Mouse (Mus musculus) MEL (cell line): ENCODE data around the gene Nprl3. TPM values are rescaled to one million over a fixed set of nuclear protein-coding genes. Genes with fewer than 3 reads are reported as not detected.

ENCODE experiments used
- DNase-seq: peaks from one replicate; pipeline ENCODE4 v3.0.0; 2011; ENCODE audit warnings: low read depth, low spot score
- H3K27ac ChIP-seq: 2 replicates; pipeline ENCODE4 v1.5.1; 2012; ENCODE audit warnings: low read depth, mild to moderate bottlenecking, control low read depth, low read length, moderate library complexity; ENCODE audit not compliant: control insufficient read depth
- H3K27me3 ChIP-seq, 2 experiments: fragments of 150-350 bp in 1 of 2; sonication (generic) in 1 of 2; 2 replicates each; pipeline ENCODE4 v1.6.1; 2012; ENCODE audit warnings: low read length in 2 of 2, mild to moderate bottlenecking in 2 of 2, improper control_type of control experiment in 1 of 2, moderate library complexity in 1 of 2; ENCODE audit not compliant: insufficient read depth in 2 of 2, control insufficient read depth in 1 of 2
- H3K36me3 ChIP-seq, 2 experiments: 2 replicates each; pipeline ENCODE4 v1.6.1; 2012 to 2014; ENCODE audit warnings: low read length in 2 of 2, improper control_type of control experiment in 1 of 2, inconsistent platforms in 1 of 2, mild to moderate bottlenecking in 1 of 2; ENCODE audit not compliant: insufficient read depth in 2 of 2, control insufficient read depth in 1 of 2
- H3K4me1 ChIP-seq, 2 experiments: fragments of 150-350 bp in 1 of 2; sonication (generic) in 1 of 2; 2 replicates each; pipeline ENCODE4 v1.6.1; 2012; ENCODE audit warnings: low read length in 2 of 2, improper control_type of control experiment in 1 of 2, mild to moderate bottlenecking in 1 of 2; ENCODE audit not compliant: insufficient read depth in 2 of 2, control insufficient read depth in 1 of 2
- H3K4me3 ChIP-seq, 2 experiments: fragments of 150-350 bp in 1 of 2; sonication (generic) in 1 of 2; 2 replicates each; pipeline ENCODE4 v1.5.1; 2012; ENCODE audit warnings: low read depth in 2 of 2, low read length in 2 of 2, mild to moderate bottlenecking in 2 of 2, moderate library complexity in 2 of 2, control low read depth in 1 of 2, improper control_type of control experiment in 1 of 2; ENCODE audit not compliant: control insufficient read depth in 1 of 2, insufficient read depth in 1 of 2
- H3K79me2 ChIP-seq: 2 replicates; pipeline ENCODE4 v1.6.1; 2012; ENCODE audit warnings: mild to moderate bottlenecking, low read length, moderate library complexity; ENCODE audit not compliant: control insufficient read depth, poor library complexity, insufficient read depth
- H3K9ac ChIP-seq: 2 replicates; pipeline ENCODE4 v1.6.1; 2012; ENCODE audit warnings: low read depth, mild to moderate bottlenecking, control low read depth, low read length, moderate library complexity; ENCODE audit not compliant: control insufficient read depth, poor library complexity, severe bottlenecking
- H3K9me3 ChIP-seq: fragments of 150-350 bp; sonication (generic); replicated peaks from 2 replicates; pipeline ENCODE4 v1.6.1; 2012; ENCODE audit warnings: mild to moderate bottlenecking, low read length, improper control_type of control experiment, moderate library complexity; ENCODE audit not compliant: insufficient read depth
- BHLHE40 ChIP-seq: IDR thresholded peaks from 2 replicates; pipeline ENCODE4 v1.6.1; 2012; ENCODE audit warnings: low read depth, mild to moderate bottlenecking, inconsistent platforms, low read length, improper control_type of control experiment, borderline replicate concordance
- CHD1 ChIP-seq: IDR thresholded peaks from 2 replicates; pipeline ENCODE4 v1.6.1; 2012; ENCODE audit warnings: low read depth, mild to moderate bottlenecking, inconsistent platforms, low read length, improper control_type of control experiment
- CHD2 ChIP-seq: IDR thresholded peaks from 2 replicates; pipeline ENCODE4 v1.6.1; 2011; ENCODE audit warnings: low read length, improper control_type of control experiment
- E2F4 ChIP-seq: IDR thresholded peaks from 2 replicates; pipeline ENCODE4 v1.6.1; 2011; ENCODE audit warnings: low read depth, low read length, improper control_type of control experiment, borderline replicate concordance
- ELF1 ChIP-seq: IDR thresholded peaks from 2 replicates; pipeline ENCODE4 v1.6.1; 2014; ENCODE audit warnings: low read depth, mild to moderate bottlenecking, inconsistent platforms, low read length, improper control_type of control experiment, moderate library complexity
- EP300 ChIP-seq, 2 experiments: IDR thresholded peaks; 2 replicates each; pipeline ENCODE4 v1.6.1; 2011; ENCODE audit warnings: improper control_type of control experiment in 2 of 2, low read length in 2 of 2, low read depth in 1 of 2, mild to moderate bottlenecking in 1 of 2
- ETS1 ChIP-seq: IDR thresholded peaks from 2 replicates; pipeline ENCODE4 v1.6.1; 2012; ENCODE audit warnings: low read depth, mild to moderate bottlenecking, inconsistent platforms, low read length, improper control_type of control experiment, moderate library complexity
- GABPA ChIP-seq: IDR thresholded peaks from 2 replicates; pipeline ENCODE4 v1.6.1; 2012; ENCODE audit warnings: low read depth, mild to moderate bottlenecking, inconsistent platforms, low read length, improper control_type of control experiment, moderate library complexity
- GATA1 ChIP-seq: IDR thresholded peaks from 2 replicates; pipeline ENCODE4 v1.6.1; 2011; ENCODE audit warnings: low read depth, low read length, improper control_type of control experiment
- HCFC1 ChIP-seq: IDR thresholded peaks from 2 replicates; pipeline ENCODE4 v1.6.1; 2012; ENCODE audit warnings: low read depth, mild to moderate bottlenecking, inconsistent platforms, low read length, improper control_type of control experiment, moderate library complexity
- KAT2A ChIP-seq: conservative IDR thresholded peaks from 2 replicates; pipeline ENCODE4 v1.6.1; 2012; ENCODE audit warnings: low read depth, low read length, improper control_type of control experiment, inconsistent platforms
- MAFK ChIP-seq: IDR thresholded peaks from 2 replicates; pipeline ENCODE4 v1.6.1; 2011; ENCODE audit warnings: low read depth, mild to moderate bottlenecking, low read length, improper control_type of control experiment, borderline replicate concordance
- MAX ChIP-seq: IDR thresholded peaks from 2 replicates; pipeline ENCODE4 v1.6.1; 2011; ENCODE audit warnings: low read length, improper control_type of control experiment
- MAZ ChIP-seq: IDR thresholded peaks from 2 replicates; pipeline ENCODE4 v1.6.1; 2012; ENCODE audit warnings: low read depth, mild to moderate bottlenecking, inconsistent platforms, low read length, improper control_type of control experiment
- MEF2A ChIP-seq: IDR thresholded peaks from 2 replicates; pipeline ENCODE4 v1.6.1; 2014; ENCODE audit warnings: low read depth, mild to moderate bottlenecking, inconsistent platforms, low read length, improper control_type of control experiment; ENCODE audit not compliant: poor library complexity, insufficient replicate concordance, severe bottlenecking; ENCODE audit errors: extremely low read depth
- MXI1 ChIP-seq: IDR thresholded peaks from 2 replicates; pipeline ENCODE4 v1.6.1; 2011; ENCODE audit warnings: mild to moderate bottlenecking, low read depth, low read length, improper control_type of control experiment
- MYB ChIP-seq: IDR thresholded peaks from 2 replicates; pipeline ENCODE4 v1.6.1; 2011; ENCODE audit warnings: mild to moderate bottlenecking, low read depth, low read length, improper control_type of control experiment
- MYC ChIP-seq: IDR thresholded peaks from 2 replicates; pipeline ENCODE4 v1.6.1; 2011; ENCODE audit warnings: low read depth, mild to moderate bottlenecking, low read length, improper control_type of control experiment, moderate library complexity
- NELFE ChIP-seq: IDR thresholded peaks from 2 replicates; pipeline ENCODE4 v1.6.1; 2011; ENCODE audit warnings: low read depth, low read length, improper control_type of control experiment
- NRF1 ChIP-seq: IDR thresholded peaks from 2 replicates; pipeline ENCODE4 v1.6.1; 2014; ENCODE audit warnings: low read depth, mild to moderate bottlenecking, inconsistent platforms, low read length, improper control_type of control experiment, moderate library complexity; ENCODE audit not compliant: poor library complexity, insufficient read depth, severe bottlenecking
- POLR2A ChIP-seq, 2 experiments: IDR thresholded peaks; 2 replicates each; pipeline ENCODE4 v1.6.1; 2011 to 2012; ENCODE audit warnings: low read length in 2 of 2, mild to moderate bottlenecking in 2 of 2, control low read depth in 1 of 2, improper control_type of control experiment in 1 of 2, low read depth in 1 of 2, moderate library complexity in 1 of 2; ENCODE audit not compliant: control insufficient read depth in 1 of 2, insufficient read depth in 1 of 2, poor library complexity in 1 of 2
- POLR2AphosphoS2 ChIP-seq: IDR thresholded peaks from 2 replicates; pipeline ENCODE4 v1.6.1; 2011; ENCODE audit warnings: low read length, improper control_type of control experiment
- POLR2AphosphoS5 ChIP-seq: IDR thresholded peaks from 2 replicates; pipeline ENCODE4 v1.6.1; 2012; ENCODE audit warnings: low read depth, borderline replicate concordance, mild to moderate bottlenecking, inconsistent platforms, low read length, moderate library complexity, mixed read lengths
- RAD21 ChIP-seq: IDR thresholded peaks from 2 replicates; pipeline ENCODE4 v1.6.1; 2011; ENCODE audit warnings: mild to moderate bottlenecking, low read depth, low read length, improper control_type of control experiment
- RCOR1 ChIP-seq: IDR thresholded peaks from 2 replicates; pipeline ENCODE4 v1.6.1; 2012; ENCODE audit warnings: low read depth, mild to moderate bottlenecking, inconsistent platforms, low read length, improper control_type of control experiment
- SIN3A ChIP-seq: IDR thresholded peaks from 2 replicates; pipeline ENCODE4 v1.6.1; 2012; ENCODE audit warnings: low read length, improper control_type of control experiment, inconsistent platforms
- SMC3 ChIP-seq: IDR thresholded peaks from 2 replicates; pipeline ENCODE4 v1.6.1; 2011; ENCODE audit warnings: low read depth, low read length, improper control_type of control experiment
- TAL1 ChIP-seq: IDR thresholded peaks from 2 replicates; pipeline ENCODE4 v1.6.1; 2012; ENCODE audit warnings: mild to moderate bottlenecking, inconsistent platforms, low read length, moderate library complexity, mixed read lengths
- TBP ChIP-seq: IDR thresholded peaks from 2 replicates; pipeline ENCODE4 v1.8.0; 2011; ENCODE audit warnings: low read depth, low read length, improper control_type of control experiment
- TCF12 ChIP-seq: IDR thresholded peaks from 2 replicates; pipeline ENCODE4 v1.6.1; 2014; ENCODE audit warnings: low read depth, mild to moderate bottlenecking, inconsistent platforms, low read length, improper control_type of control experiment, moderate library complexity
- USF1 ChIP-seq: IDR thresholded peaks from 2 replicates; pipeline ENCODE4 v1.6.1; 2014; ENCODE audit warnings: low read depth, mild to moderate bottlenecking, inconsistent platforms, low read length, improper control_type of control experiment, moderate library complexity
- ZC3H11A ChIP-seq: IDR thresholded peaks from 2 replicates; pipeline ENCODE4 v1.6.1; 2012; ENCODE audit warnings: low read depth, mild to moderate bottlenecking, inconsistent platforms, low read length, improper control_type of control experiment
- ZKSCAN1 ChIP-seq: IDR thresholded peaks from 2 replicates; pipeline ENCODE4 v1.6.1; 2012; ENCODE audit warnings: low read depth, mild to moderate bottlenecking, inconsistent platforms, low read length, improper control_type of control experiment, moderate library complexity
- ZMIZ1 ChIP-seq: IDR thresholded peaks from 2 replicates; pipeline ENCODE4 v1.6.1; 2012; ENCODE audit warnings: low read depth, mild to moderate bottlenecking, inconsistent platforms, low read length, improper control_type of control experiment, moderate library complexity
- ZNF384 ChIP-seq: IDR thresholded peaks from 2 replicates; pipeline ENCODE4 v1.6.1; 2012; ENCODE audit warnings: low read depth, mild to moderate bottlenecking, inconsistent platforms, low read length, improper control_type of control experiment
- polyA plus RNA-seq, 2 experiments: library from polyadenylated mRNA; stranded (reverse) in 1 of 2; unstranded in 1 of 2; fragments of >175 nt in 1 of 2; fragments of >200 nt in 1 of 2; gene quantifications; 2 replicates each; pipeline versions ENCODE4 v1.2.1 to v1.2.4; 2012; ENCODE audit warnings: low replicate concordance in 2 of 2, low read depth in 1 of 2; ENCODE audit not compliant: insufficient read length in 2 of 2, insufficient read depth in 1 of 2, missing spikeins in 1 of 2
- total RNA-seq: library from RNA; depleted of rRNA; stranded (reverse); fragments of 300-350 nt; gene quantifications from 2 replicates; pipeline ENCODE4 v1.2.3, GENCODE M21; 2012

The Nprl3 gene
- total and polyA plus RNA-seq, 3 experiments, result 14.1 to 18.4 TPM; not detected in 1

DNA sequence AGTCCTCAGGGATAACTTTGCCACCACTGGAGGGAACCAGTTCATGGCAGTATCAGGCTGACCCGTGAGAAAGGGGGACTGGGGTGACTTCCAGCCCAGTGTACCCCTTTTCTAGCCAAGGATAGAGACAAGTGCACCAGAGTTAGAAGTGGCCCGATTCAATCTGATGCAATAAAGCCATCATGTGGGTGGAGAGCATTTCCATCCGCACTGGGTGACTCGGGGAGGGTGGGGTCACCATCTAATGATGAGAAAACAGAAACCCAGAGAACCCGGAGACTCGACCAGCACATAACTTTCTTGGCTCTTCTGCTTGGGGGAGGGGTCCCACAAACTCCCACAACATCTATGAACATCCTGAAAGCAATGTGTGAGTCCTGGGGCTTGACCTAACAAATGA, 70.8 kb downstream of the Nprl3 start (continued):
- no peak for TF ChIP-seq CHD1
- TF ChIP-seq SMC3, result no peak

DNA sequence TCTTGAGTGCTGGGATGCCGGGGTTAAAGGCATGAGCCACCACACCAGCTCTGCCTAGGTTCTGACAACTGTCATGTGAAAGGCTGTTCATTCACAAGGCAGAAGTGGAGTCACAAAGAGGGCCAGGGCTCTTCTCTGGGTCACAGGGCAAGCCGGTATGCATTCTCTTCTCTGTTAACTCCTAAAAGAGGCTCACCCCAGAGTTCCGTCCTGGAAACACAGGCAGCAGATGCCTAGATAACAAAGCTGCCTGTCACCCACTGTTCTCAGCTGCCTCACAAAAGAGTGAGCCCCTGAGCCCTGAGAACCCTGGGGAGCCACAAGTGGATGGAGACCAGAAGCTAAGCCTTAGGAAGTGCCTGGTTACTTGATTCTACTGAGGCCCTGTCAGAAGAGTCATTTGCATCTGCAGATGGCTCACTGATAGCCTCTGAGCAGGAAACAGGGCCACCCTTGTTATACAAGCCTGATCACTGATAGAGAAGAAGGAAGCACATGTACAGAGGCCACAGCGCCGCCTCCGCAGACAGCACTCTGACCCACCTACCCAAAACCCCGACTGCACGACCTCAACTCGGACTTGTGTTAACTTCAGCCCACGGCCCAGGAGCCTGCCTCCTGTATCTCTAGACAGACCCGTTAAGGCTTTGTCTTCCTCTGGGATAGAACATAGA, 71.5 kb downstream of the Nprl3 start:
- peak overlapping the region; percentile 94 for H3K27ac ChIP-seq
- peaks cover 0 to 26% of the 10 kb centered on the region in 2 experiments; a peak in 3 of 4 replicates for H3K36me3 ChIP-seq
- peak overlapping the region; percentile 70 for H3K9ac ChIP-seq
- H3K27me3 ChIP-seq, result no peaks in the 10 kb centered on the region
- H3K79me2 ChIP-seq, result peaks cover 24% of the 10 kb centered on the region
- DNase-seq, result peak; percentile 91
- peak overlapping the region; percentile 31 to 39 for H3K4me3 ChIP-seq
- peaks cover 25 to 33% of the 10 kb centered on the region in 2 experiments for H3K4me1 ChIP-seq
- H3K9me3 ChIP-seq, result no peaks in the 10 kb centered on the region
- TF ChIP-seq GABPA (no peak), MYB (no peak), MEF2A (no peak), NELFE (peak; percentile 49; the same call in 1 of the 2 replicates), ZNF384 (no peak), MYC (peak; percentile 91), USF1 (peak; percentile 38; the same call in 1 of the 2 replicates), POLR2A (IDR thresholded peaks at IDR 0.05; ENCODE audit: control insufficient read depth in 1 of 2, insufficient read depth in 1 of 2, low read depth in 1 of 2, low read length in 2 of 2, poor library complexity in 1 of 2) (peak; percentile 38 to 57; a peak in 1 of 4 replicates), TBP (peak; percentile 77), POLR2AphosphoS5 (no peak), KAT2A (peak; percentile 45), TAL1 (peak; percentile 68), RCOR1 (peak; percentile 81), MAZ (0 out of 2 replicates have a peak, but pooled peaks have one; percentile 76), ETS1 (peak; percentile 91), BHLHE40 (peak; percentile 55), RAD21 (no peak), EP300 (IDR thresholded peaks at IDR 0.05; ENCODE audit: low read depth in 1 of 2, low read length in 2 of 2) (peak; percentile 92 to 93), ZMIZ1 (no peak), CHD2 (no peak), MAX (peak; percentile 92), GATA1 (peak; percentile 95), MAFK (no peak; the same call in 1 of the 2 replicates), SMC3 (no peak), SIN3A (peak; percentile 89), POLR2AphosphoS2 (peak; percentile 59; the same call in 1 of the 2 replicates), ZKSCAN1 (0 out of 2 replicates have a peak, but pooled peaks have one; percentile 16), TCF12 (peak; percentile 89), E2F4 (no peak), ELF1 (peak; percentile 70), MXI1 (peak; percentile 91), NRF1 (no peak), HCFC1 (peak; percentile 55), ZC3H11A (no peak)
